Mouse (Mus musculus): ENCODE measurements at regions not wholly inside any gene's neighbourhood (a gene's known extent, or its start where the extent isn't known, plus 50 kb on each side); places are given as distances from the start of the nearest gene placed in this dataset.

DNA sequence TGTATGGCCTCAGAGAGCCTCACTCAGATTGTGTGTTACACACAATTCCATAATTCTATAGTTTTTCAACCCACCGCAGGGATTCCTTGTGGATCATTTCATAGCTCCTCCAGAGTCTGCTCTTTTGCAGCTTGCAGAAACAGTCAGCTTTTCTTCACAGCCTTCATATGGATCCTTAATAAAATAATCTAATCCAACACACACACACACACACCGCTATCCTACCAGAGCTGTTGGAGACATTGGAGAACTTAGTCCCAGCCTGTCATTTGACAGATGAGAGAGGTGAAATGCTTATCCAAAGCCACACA is 71.2 kb upstream of the Foxo1 start:
- DNase-seq (ENCODE audit: low spot score in 2 of 2): no peak

DNA sequence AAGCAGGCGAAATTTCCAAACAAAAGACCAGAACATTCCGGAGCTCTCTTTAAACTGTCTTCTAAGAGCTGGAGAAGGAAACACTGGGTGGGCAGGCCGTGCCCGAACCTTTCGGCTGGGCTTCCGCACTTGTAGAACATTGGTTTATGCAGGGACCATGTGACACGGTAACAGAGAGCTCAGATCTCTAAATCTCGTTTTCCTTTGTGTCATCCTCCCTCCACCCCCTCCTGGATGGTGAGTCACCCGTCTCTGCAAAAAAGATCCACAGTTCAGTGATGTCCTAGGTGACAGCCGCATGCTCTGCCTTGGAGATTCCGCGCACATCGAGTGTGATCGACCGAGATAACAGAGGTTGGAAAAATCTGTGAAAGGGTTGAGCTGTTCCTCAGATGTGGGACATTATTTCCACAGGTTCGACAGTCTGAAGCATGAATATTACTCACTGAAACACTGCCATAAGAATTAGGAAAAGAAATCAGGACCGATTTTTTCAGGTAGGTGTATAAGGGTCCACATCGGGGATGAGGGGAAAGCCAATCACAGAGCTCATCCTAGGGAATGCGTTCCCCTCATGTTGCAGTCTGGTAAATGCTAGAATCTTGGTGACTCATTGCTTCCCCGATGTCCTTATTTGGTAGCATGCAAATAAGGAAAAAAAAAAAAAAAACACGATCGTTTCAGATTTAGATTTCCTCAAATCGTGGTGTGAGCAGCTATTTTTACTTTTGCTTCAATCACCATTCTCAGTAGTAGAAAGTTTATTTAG is 70.0 kb upstream of the Foxo1 start:
- DNase-seq (ENCODE audit: low spot score in 2 of 2): peak; percentile 58 to 68

DNA sequence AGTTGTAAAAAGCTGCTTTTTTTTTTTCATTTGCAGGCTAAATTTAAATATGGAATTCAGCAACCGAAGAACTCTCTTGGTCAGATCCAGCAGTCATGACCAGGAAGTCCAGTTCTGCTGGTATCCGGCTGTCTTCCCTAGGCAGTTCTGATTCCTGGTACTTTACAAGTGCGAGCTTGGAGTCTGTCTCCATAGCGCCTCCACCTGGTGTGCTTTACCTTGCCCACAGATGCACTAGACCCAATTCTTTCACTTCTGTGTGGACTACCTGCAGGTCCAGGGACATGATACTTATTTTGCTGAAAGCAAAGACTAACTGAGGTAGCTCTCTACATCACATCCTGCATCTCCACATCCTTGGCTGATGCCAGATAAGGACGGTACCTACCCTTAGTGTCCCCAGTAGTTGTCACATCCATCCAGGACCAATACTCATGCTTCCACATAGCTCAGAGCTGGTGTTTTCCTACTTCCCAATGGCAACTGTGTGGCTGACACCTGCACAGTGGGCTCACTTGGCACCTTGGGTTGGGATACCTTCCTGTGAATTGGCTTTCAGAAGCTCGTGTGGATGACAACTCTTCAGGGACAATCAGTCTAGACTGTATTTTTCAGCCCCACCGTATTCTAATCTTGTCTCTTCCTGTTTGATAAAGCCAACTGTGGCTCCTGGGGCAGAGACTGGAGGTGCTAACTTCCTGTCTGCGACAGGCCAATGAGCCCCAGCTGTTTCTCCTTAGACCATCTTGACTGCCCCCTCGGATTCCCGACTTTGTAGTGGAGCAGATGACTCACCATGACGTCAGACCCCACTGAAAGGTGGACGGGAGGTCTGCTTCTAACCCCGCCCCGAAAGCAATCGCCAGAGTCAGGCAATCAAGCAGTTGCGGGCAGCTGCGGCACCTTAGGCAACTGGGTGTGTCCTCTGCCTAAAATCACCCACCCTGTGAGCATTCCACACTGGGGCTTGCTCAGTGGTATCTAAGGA is 69.1 kb upstream of the Foxo1 start:
- peak; percentile 30 to 36 for DNase-seq (ENCODE audit: low spot score in 2 of 2)

DNA sequence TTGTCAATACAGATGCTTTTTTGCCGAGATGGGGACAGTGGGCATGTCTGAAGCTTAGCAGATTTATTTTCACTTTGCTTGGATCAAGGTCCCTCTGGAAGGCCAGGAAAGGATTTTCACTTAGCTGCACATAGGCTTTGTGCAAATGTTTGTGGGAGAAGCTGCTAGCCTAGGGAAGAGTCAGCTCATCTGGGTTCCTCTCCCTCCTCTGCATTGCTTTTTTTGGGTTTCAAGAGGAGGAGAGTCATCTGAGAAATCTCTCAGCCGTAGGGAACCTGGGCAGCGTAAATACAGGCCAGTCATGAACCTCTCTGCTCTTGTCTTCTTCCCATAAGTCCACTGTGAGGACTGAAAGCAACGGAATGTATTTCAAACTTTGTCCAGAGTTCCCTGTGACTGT is 68.0 kb upstream of the Foxo1 start:
- DNase-seq (ENCODE audit: low spot score in 2 of 2): no peak

DNA sequence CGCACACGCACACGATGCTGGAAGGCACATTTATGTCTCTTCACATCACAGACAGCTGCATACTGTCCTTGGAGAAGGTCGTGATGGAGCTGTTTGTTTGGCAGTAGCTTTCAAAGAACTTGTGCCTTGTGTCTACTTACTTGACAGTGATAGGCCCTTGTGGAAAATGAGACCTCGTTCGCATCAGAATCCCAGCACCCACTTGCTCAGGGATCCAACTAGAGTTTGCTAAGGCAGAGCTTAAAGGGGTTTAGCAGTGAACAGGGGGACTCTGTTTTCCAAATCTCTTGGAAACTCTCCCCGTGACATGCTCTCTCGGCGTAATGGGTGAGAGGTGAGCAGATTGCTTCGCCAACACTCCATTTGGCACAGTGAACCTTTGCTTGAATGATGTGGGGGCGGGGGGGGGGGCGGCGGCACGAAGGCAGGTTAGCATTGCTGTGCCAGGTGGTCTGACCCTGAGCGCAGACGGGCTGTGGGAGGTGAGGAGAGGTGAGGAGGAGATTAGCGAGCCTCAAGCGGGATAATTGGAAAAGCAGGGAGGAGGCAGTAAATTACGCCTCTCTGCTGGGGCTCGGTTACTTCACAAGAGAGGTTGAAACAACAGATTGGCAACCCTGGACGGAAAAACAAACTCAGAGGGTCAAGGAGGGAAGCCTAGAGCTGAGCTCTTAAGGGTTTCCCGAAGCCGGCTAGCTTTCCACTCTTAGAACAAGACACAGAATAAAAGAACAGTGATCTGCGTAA is 57.4 kb upstream of the Foxo1 start:
- peak in 1 of 2 experiments; percentile 22 for DNase-seq (ENCODE audit: low spot score in 2 of 2)

DNA sequence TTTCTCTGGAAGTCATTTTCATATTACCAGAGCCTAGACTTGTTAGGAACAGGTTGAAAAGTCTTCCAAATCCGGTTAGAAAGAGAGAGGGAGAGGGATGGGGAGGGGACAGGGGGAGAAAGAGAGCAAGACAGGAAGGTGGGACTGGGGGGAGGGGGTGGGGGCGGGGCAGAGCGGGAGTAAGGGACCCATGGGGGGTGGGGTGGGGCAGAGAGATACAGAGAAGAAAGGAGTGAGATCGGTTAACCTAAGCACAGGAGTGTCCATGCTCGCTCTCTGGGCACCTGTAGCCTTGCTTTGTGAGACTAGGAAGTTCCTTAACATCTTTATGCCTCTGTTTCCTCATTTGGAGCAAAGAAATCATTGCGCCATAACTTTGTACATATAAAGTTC is 56.8 kb upstream of the Foxo1 start:
- DNase-seq (ENCODE audit: low spot score in 2 of 2): no peak

DNA sequence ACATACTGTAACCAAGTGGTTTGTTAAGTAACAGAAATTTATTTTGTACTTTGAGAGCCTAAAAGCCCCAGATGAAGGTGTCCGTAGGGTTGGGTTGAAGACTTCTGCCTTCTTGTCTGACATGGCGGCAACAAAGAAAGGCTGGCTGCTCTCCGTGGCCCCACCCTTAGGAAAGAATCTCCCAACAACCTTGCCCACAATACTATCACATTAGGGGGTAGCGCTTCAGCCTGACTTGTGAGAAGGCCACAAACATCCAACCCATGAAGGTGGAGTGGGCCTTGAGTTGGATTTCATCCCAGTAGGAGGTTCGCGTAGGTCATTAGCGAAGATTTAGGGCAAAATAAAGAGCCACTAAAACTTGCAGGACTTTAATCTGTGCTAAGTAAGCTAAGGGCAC is 54.0 kb upstream of the Foxo1 start:
- DNase-seq (ENCODE audit: low spot score in 2 of 2): no peak

DNA sequence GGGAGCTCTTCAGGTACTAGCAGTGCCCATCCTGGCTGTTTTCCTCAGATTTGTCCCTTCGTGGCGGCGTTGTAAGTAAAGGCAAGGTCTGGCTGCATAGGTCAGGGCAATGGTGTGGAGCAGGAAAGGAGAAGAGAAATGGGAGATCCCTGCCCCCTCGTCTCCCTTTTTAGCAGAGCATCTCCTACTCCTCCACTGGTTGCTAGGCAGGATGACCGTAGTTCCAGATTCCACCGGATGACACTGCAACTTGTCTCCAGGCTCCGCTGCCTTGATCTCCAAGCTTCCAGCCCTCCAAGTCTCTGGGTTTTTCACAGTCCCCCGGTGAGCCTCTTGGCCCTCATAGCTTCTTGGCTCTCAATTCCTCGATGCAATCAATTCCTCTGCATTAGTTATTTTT is 53.1 kb upstream of the Foxo1 start:
- no peak for DNase-seq (ENCODE audit: low spot score in 2 of 2)

All from urinary bladder, postnatal 36 days (tissue).